Mouse (Mus musculus): ENCODE results near the gene Adam1b.

DNA sequence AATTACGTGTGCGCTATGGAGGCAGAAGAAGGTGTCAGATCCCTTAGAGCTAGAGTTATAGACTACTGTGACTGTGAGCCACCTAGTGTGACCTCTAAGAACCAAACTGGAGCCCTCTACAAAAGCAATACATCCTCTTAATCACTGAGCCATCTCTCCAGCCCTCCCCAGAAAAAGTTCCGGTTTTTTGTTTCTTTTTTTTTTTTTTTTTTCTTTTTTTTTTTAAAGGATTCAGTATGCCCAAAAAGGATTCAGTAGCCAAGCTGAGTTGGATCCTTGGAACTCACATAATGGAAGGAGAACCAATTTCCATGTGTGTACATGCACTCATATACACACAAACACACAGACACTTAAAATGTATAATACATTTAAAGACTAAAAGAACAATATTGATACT lies 40.1 kb upstream of the Adam1b start:
- TF ChIP-seq CTCF (IDR thresholded peaks at IDR 0.05; ENCODE audit: low read depth): no peak
- no peak for TF ChIP-seq EP300 (IDR thresholded peaks at IDR 0.05; ENCODE audit: low read depth)
